In genomic region chr4:46814954-46815353, GRCm38 (mm10) we compare ENCODE assay signal across 13 mouse cellular contexts.
DNase-seq lines count a peak whose midpoint lies in the region; ATAC-seq lines count a peak whose summit lies in the region.
"Had no signal": no experiment of that assay in that cellular context is flagged by ENCODE, and none has a peak within 500 bp of the region (broad histone marks: within the 10 kb centered on the region; RNA-seq: fewer than 3 reads in every experiment).

No protein-coding gene starts in this region.

- no peak overlapping the region for H3K4me3 ChIP-seq in hindbrain, embryonic 14.5 days (replicated peaks; ENCODE audit: low read length)
- H3K4me3 ChIP-seq in hindbrain, embryonic 12.5 days: no peak overlapping the region
- no peak overlapping the region for H3K4me3 ChIP-seq in stomach, embryonic 16.5 days (replicated peaks; ENCODE audit: low read length)
- H3K4me3 ChIP-seq in midbrain, embryonic 16.5 days (ENCODE audit: low read depth, low read length): no peak overlapping the region
- H3K4me3 ChIP-seq: embryonic facial prominence, embryonic 13.5 days; liver, embryonic 15.5 days had no signal

- 77% methylated on average over 4 of the region's 4 CpGs for WGBS in hindbrain, embryonic 14.5 days
- WGBS in hindbrain, embryonic 12.5 days: 81% methylated on average over 4 of the region's 4 CpGs
- 57% methylated on average over 4 of the region's 4 CpGs for WGBS in stomach, embryonic 16.5 days
- 67% methylated on average over 4 of the region's 4 CpGs for WGBS in midbrain, embryonic 16.5 days

- no peak overlapping the region for H3K27ac ChIP-seq in hindbrain, embryonic 14.5 days
- H3K27ac ChIP-seq in hindbrain, embryonic 12.5 days: no peak overlapping the region
- no peak overlapping the region for H3K27ac ChIP-seq in stomach, embryonic 16.5 days (ENCODE audit: low read length)
- no peak overlapping the region for H3K27ac ChIP-seq in midbrain, embryonic 16.5 days (ENCODE audit: low read length)
- H3K27ac ChIP-seq: embryonic facial prominence, embryonic 13.5 days; liver, embryonic 15.5 days had no signal

- H3K36me3 ChIP-seq in hindbrain, embryonic 14.5 days (replicated peaks; ENCODE audit: control insufficient read depth, insufficient read depth): no peaks in the 10 kb centered on the region
- no peaks in the 10 kb centered on the region for H3K36me3 ChIP-seq in hindbrain, embryonic 12.5 days
- no peaks in the 10 kb centered on the region for H3K36me3 ChIP-seq in stomach, embryonic 16.5 days (ENCODE audit: control insufficient read depth, insufficient read depth, low read length)
- no peaks in the 10 kb centered on the region for H3K36me3 ChIP-seq in midbrain, embryonic 16.5 days (ENCODE audit: control insufficient read depth, insufficient read depth, low read length)
- H3K36me3 ChIP-seq: embryonic facial prominence, embryonic 13.5 days; liver, embryonic 15.5 days had no signal

- 0 out of 2 replicates have a peak, but pooled peaks have one; percentile 40 for ATAC-seq in hindbrain, embryonic 14.5 days (ENCODE audit: low FRiP score)
- no peak for ATAC-seq in hindbrain, embryonic 12.5 days (ENCODE audit: low FRiP score)
- ATAC-seq in stomach, embryonic 16.5 days (ENCODE audit: insufficient read depth, low FRiP score): peak; percentile 47; the same call in 1 of the 2 replicates
- no peak for ATAC-seq in midbrain, embryonic 16.5 days

- no peaks in the 10 kb centered on the region for H3K4me1 ChIP-seq in hindbrain, embryonic 14.5 days (replicated peaks; ENCODE audit: control insufficient read depth, insufficient read depth, low read length)
- peaks cover 11% of the 10 kb centered on the region for H3K4me1 ChIP-seq in hindbrain, embryonic 12.5 days
- H3K4me1 ChIP-seq in stomach, embryonic 16.5 days (ENCODE audit: control insufficient read depth, insufficient read depth, low read length): no peaks in the 10 kb centered on the region; the same call in 1 of the 2 replicates
- peaks cover 4% of the 10 kb centered on the region for H3K4me1 ChIP-seq in midbrain, embryonic 16.5 days (ENCODE audit: control insufficient read depth, insufficient read depth, low read length)
- H3K4me1 ChIP-seq: embryonic facial prominence, embryonic 13.5 days; liver, embryonic 15.5 days had no signal

- H3K4me2 ChIP-seq in hindbrain, embryonic 14.5 days (replicated peaks): no peak overlapping the region
- H3K4me2 ChIP-seq in hindbrain, embryonic 12.5 days (replicated peaks): no peak overlapping the region
- H3K4me2 ChIP-seq in stomach, embryonic 16.5 days (ENCODE audit: low read depth, low read length): no peak overlapping the region
- no peak overlapping the region for H3K4me2 ChIP-seq in midbrain, embryonic 16.5 days (ENCODE audit: low read length)
- H3K4me2 ChIP-seq: embryonic facial prominence, embryonic 13.5 days; liver, embryonic 15.5 days had no signal

- no peak for DNase-seq in hindbrain, embryonic 14.5 days (ENCODE audit: low spot score)
- DNase-seq in ovary, adult 18-20 months (ENCODE audit: low spot score): peak; percentile 10
- no peak for DNase-seq in ovary, postnatal 14 days (ENCODE audit: low spot score)
- DNase-seq in cerebellum, adult 11 months: peak; percentile 46
- no peak for DNase-seq in layer of hippocampus, postnatal 10 days (ENCODE audit: low spot score in 2 of 2)
- DNase-seq: heart, postnatal 4 days; layer of hippocampus, postnatal 36 days; thymus, adult 2 months had no signal

- H3K9me3 ChIP-seq in hindbrain, embryonic 14.5 days (ENCODE audit: control insufficient read depth, low read length): no peaks in the 10 kb centered on the region
- no peaks in the 10 kb centered on the region for H3K9me3 ChIP-seq in hindbrain, embryonic 12.5 days (replicated peaks)
- H3K9me3 ChIP-seq in stomach, embryonic 16.5 days (replicated peaks; ENCODE audit: control insufficient read depth, low read length): no peaks in the 10 kb centered on the region
- H3K9me3 ChIP-seq in midbrain, embryonic 16.5 days (replicated peaks; ENCODE audit: control insufficient read depth, low read length, poor library complexity, severe bottlenecking): no peaks in the 10 kb centered on the region
- H3K9me3 ChIP-seq: embryonic facial prominence, embryonic 13.5 days; liver, embryonic 15.5 days had no signal

- no peak overlapping the region for H3K9ac ChIP-seq in hindbrain, embryonic 14.5 days
- no peak overlapping the region for H3K9ac ChIP-seq in hindbrain, embryonic 12.5 days
- no peak overlapping the region for H3K9ac ChIP-seq in stomach, embryonic 16.5 days (ENCODE audit: low read length)
- no peak overlapping the region for H3K9ac ChIP-seq in midbrain, embryonic 16.5 days (ENCODE audit: low read depth, low read length)
- H3K9ac ChIP-seq: embryonic facial prominence, embryonic 13.5 days; liver, embryonic 15.5 days had no signal

- H3K27me3 ChIP-seq in hindbrain, embryonic 14.5 days (ENCODE audit: control insufficient read depth, insufficient read depth, low read length): no peaks in the 10 kb centered on the region
- H3K27me3 ChIP-seq in hindbrain, embryonic 12.5 days: no peaks in the 10 kb centered on the region
- no peaks in the 10 kb centered on the region for H3K27me3 ChIP-seq in stomach, embryonic 16.5 days (ENCODE audit: control insufficient read depth, insufficient read depth, low read length)
- no peaks in the 10 kb centered on the region for H3K27me3 ChIP-seq in midbrain, embryonic 16.5 days (ENCODE audit: control insufficient read depth, insufficient read depth, low read depth, low read length)

Comparison
In these comparisons a context has a peak if more than half of its experiments do, and no peak if none do; other contexts are left out.
1. ATAC-seq: peak in hindbrain, embryonic 14.5 days (single experiment) and stomach, embryonic 16.5 days (single experiment); none in hindbrain, embryonic 12.5 days (single experiment) and midbrain, embryonic 16.5 days (single experiment).
2. DNase-seq: peak in ovary, adult 18-20 months (single experiment) and cerebellum, adult 11 months (single experiment); none in hindbrain, embryonic 14.5 days (single experiment), ovary, postnatal 14 days (single experiment) and layer of hippocampus, postnatal 10 days (0 of 2).